Mouse (Mus musculus) CH12.LX (cell line): Measurements from ENCODE around the gene Cyp2w1. TPM values are rescaled to one million over a fixed set of nuclear protein-coding genes. Genes with fewer than 3 reads are reported as not detected.

ENCODE experiments used
- DNase-seq: peaks from one replicate; pipeline ENCODE4 v3.0.0-alpha.2; 2013; ENCODE audit errors: extremely low read depth
- H3K27ac ChIP-seq: 2 replicates; pipeline ENCODE4 v1.5.1; 2012; ENCODE audit warnings: low read depth, mild to moderate bottlenecking, control low read depth, moderate library complexity; ENCODE audit not compliant: insufficient read depth
- H3K27me3 ChIP-seq: replicated peaks from 2 replicates; pipeline ENCODE3; 2012; ENCODE audit warnings: inconsistent platforms
- H3K36me3 ChIP-seq, 2 experiments: replicated peaks in 1 of 2; 2 replicates each; pipeline versions ENCODE3 to v1.6.1; 2012; ENCODE audit warnings: inconsistent platforms in 1 of 2, low read length in 1 of 2, mild to moderate bottlenecking in 1 of 2, mixed read lengths in 1 of 2, moderate library complexity in 1 of 2; ENCODE audit not compliant: control insufficient read depth in 1 of 2, insufficient read depth in 1 of 2
- H3K4me1 ChIP-seq, 2 experiments: 2 replicates each; pipeline ENCODE4 v1.6.1; 2012; ENCODE audit warnings: inconsistent platforms in 1 of 2, moderate library complexity in 1 of 2; ENCODE audit not compliant: insufficient read depth in 2 of 2, control insufficient read depth in 1 of 2
- H3K4me2 ChIP-seq: 2 replicates; pipeline ENCODE4 v1.6.1; 2012; ENCODE audit warnings: low read depth, mild to moderate bottlenecking, control low read depth; ENCODE audit not compliant: poor library complexity, insufficient read depth, severe bottlenecking
- H3K4me3 ChIP-seq, 3 experiments: fragments of 150-350 bp in 1 of 3; sonication (generic) in 1 of 3; replicated peaks in 1 of 3; 2 replicates each; pipeline versions ENCODE3 to v1.5.1; 2011 to 2012; ENCODE audit warnings: low read depth in 2 of 3, low read length in 2 of 3, mild to moderate bottlenecking in 2 of 3, moderate library complexity in 2 of 3, control low read depth in 1 of 3, improper control_type of control experiment in 1 of 3, inconsistent platforms in 1 of 3, mixed read lengths in 1 of 3; ENCODE audit not compliant: poor library complexity in 1 of 3
- H3K79me2 ChIP-seq: replicated peaks from 2 replicates; pipeline ENCODE4 v1.6.1; 2012; ENCODE audit warnings: mild to moderate bottlenecking, moderate library complexity; ENCODE audit not compliant: control insufficient read depth, poor library complexity, insufficient read depth, severe bottlenecking; ENCODE audit errors: extremely low read depth
- H3K9ac ChIP-seq: 2 replicates; pipeline ENCODE4 v1.6.1; 2012; ENCODE audit warnings: low read depth, mild to moderate bottlenecking, control low read depth, moderate library complexity; ENCODE audit not compliant: insufficient read depth
- H3K9me3 ChIP-seq: replicated peaks from 2 replicates; pipeline ENCODE3; 2012; ENCODE audit warnings: low read length, inconsistent platforms, mixed read lengths
- BHLHE40 ChIP-seq: IDR thresholded peaks from 2 replicates; pipeline ENCODE4 v1.6.1; 2011; ENCODE audit warnings: mild to moderate bottlenecking, low read depth, low read length, improper control_type of control experiment
- CTCF ChIP-seq, 2 experiments: IDR thresholded peaks in 1 of 2; conservative IDR thresholded peaks in 1 of 2; 2 replicates each; pipeline ENCODE4 v1.5.1; 2011 to 2012; ENCODE audit warnings: low read depth in 2 of 2, low read length in 2 of 2, improper control_type of control experiment in 1 of 2, inconsistent platforms in 1 of 2, mild to moderate bottlenecking in 1 of 2, moderate library complexity in 1 of 2
- ELF1 ChIP-seq: IDR thresholded peaks from 2 replicates; pipeline ENCODE4 v1.6.1; 2014; ENCODE audit warnings: low read depth, mild to moderate bottlenecking, inconsistent platforms, low read length, improper control_type of control experiment
- ETS1 ChIP-seq: conservative IDR thresholded peaks from 2 replicates; pipeline ENCODE4 v1.6.1; 2012; ENCODE audit warnings: low read depth, mild to moderate bottlenecking, inconsistent platforms, low read length, improper control_type of control experiment, moderate library complexity
- GABPA ChIP-seq: IDR thresholded peaks from 2 replicates; pipeline ENCODE4 v1.6.1; 2012; ENCODE audit warnings: low read depth, low read length, improper control_type of control experiment, inconsistent platforms; ENCODE audit not compliant: insufficient replicate concordance
- JUN ChIP-seq: IDR thresholded peaks from 2 replicates; pipeline ENCODE4 v1.6.1; 2011; ENCODE audit warnings: low read depth, mild to moderate bottlenecking, low read length, improper control_type of control experiment, moderate library complexity; ENCODE audit not compliant: insufficient read depth
- MAFK ChIP-seq: IDR thresholded peaks from 2 replicates; pipeline ENCODE4 v1.6.1; 2011; ENCODE audit warnings: low read length, improper control_type of control experiment; ENCODE audit not compliant: insufficient replicate concordance
- MAX ChIP-seq: IDR thresholded peaks from 2 replicates; pipeline ENCODE4 v1.6.1; 2011; ENCODE audit warnings: low read length, improper control_type of control experiment
- MYC ChIP-seq: IDR thresholded peaks from 2 replicates; pipeline ENCODE4 v1.6.1; 2011; ENCODE audit warnings: low read depth, mild to moderate bottlenecking, improper control_type of control experiment, low read length
- NELFE ChIP-seq: IDR thresholded peaks from 2 replicates; pipeline ENCODE4 v1.6.1; 2011; ENCODE audit warnings: low read depth, low read length, improper control_type of control experiment
- PAX5 ChIP-seq: IDR thresholded peaks from 2 replicates; pipeline ENCODE4 v1.6.1; 2012; ENCODE audit warnings: low read length, inconsistent platforms, mixed read lengths
- POLR2A ChIP-seq: IDR thresholded peaks from 2 replicates; pipeline ENCODE4 v1.6.1; 2011; ENCODE audit warnings: low read depth, mild to moderate bottlenecking, improper control_type of control experiment, low read length
- RAD21 ChIP-seq: IDR thresholded peaks from 2 replicates; pipeline ENCODE4 v1.6.1; 2011; ENCODE audit warnings: low read depth, mild to moderate bottlenecking, low read length, improper control_type of control experiment, moderate library complexity
- SMC3 ChIP-seq: IDR thresholded peaks from 2 replicates; pipeline ENCODE4 v1.6.1; 2011; ENCODE audit warnings: low read depth, low read length, improper control_type of control experiment
- TBP ChIP-seq: conservative IDR thresholded peaks from 2 replicates; pipeline ENCODE4 v1.6.1; 2011; ENCODE audit warnings: low read depth, low read length, improper control_type of control experiment
- TCF12 ChIP-seq: IDR thresholded peaks from 2 replicates; pipeline ENCODE4 v1.6.1; 2014; ENCODE audit warnings: low read depth, mild to moderate bottlenecking, inconsistent platforms, low read length, improper control_type of control experiment
- ZKSCAN1 ChIP-seq: IDR thresholded peaks from 2 replicates; pipeline ENCODE4 v1.6.1; 2012; ENCODE audit warnings: low read depth, inconsistent platforms, low read length, improper control_type of control experiment, borderline replicate concordance
- dilution Hi-C: fragments of 300-500 bp; cut with MboI; formaldehyde crosslinking; loops from 2 replicates; pipeline ENCODE4 v1.14.3; 2020; ENCODE audit warnings: low sequenced_read_pairs; ENCODE audit not compliant: extremely low pct_unique_long_range_greater_than_20kb, extremely low pct_ligation_motif_present
- in situ Hi-C: fragments of 300-500 bp; cut with MboI; formaldehyde crosslinking; loops from 3 replicates; pipeline ENCODE4 v1.14.3; 2019; ENCODE audit warnings: low sequenced_read_pairs, low pct_ligation_motif_present, low pct_unique_long_range_greater_than_20kb, mixed read lengths
- polyA plus RNA-seq: library from polyadenylated mRNA; unstranded; fragments of >175 nt; gene quantifications from 2 replicates; pipeline ENCODE4 v1.2.1, GENCODE M21; 2012; ENCODE audit warnings: low read depth; ENCODE audit not compliant: insufficient read length
- total RNA-seq, 2 experiments: library from RNA; depleted of rRNA; stranded (reverse); fragments of 300-350 nt in 1 of 2; fragments of >200 nt in 1 of 2; gene quantifications; 2 replicates each; pipeline ENCODE4 v1.2.3; 2012 to 2014

Gene Cyp2w1
- total and polyA plus RNA-seq, 3 experiments: not detected

DNA sequence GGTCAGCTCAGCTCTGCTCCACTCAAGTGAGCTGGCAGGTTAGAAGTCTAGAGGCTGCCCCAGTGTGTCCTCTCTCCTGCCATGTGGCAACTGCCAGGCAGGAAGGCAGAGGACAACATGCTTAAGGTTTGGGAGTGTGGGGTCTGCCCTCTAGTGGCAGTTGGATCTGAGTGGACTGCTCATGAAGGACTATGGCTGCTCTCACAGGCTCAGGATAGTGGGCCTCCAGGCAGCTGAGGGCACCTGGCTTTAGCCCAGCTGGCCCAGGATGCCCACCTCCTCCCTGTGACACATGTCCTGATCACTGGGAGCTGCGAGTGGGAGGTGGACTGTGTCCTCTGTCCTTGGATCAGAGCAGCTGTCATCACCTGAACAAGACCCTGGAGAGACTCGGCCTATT is 6.2 kb downstream of the Cyp2w1 start:
- Histone ChIP-seq H3K4me3 (no peak overlapping the region), H3K9ac (no peak overlapping the region), H3K9me3 (no peaks in the 10 kb centered on the region), H3K27me3 (no peaks in the 10 kb centered on the region), H3K4me1 (no peaks in the 10 kb centered on the region), H3K27ac (no peak overlapping the region), H3K79me2 (no peaks in the 10 kb centered on the region), H3K36me3 (peaks cover 13 to 63% of the 10 kb centered on the region in 2 experiments), H3K4me2 (no peak overlapping the region)
- peak; percentile 44 for TF ChIP-seq RAD21
- peak; percentile 23 to 70; a peak in 2 of 4 replicates for TF ChIP-seq CTCF (conservative IDR thresholded peaks at IDR 0.05 in 1 of 2, IDR thresholded peaks at IDR 0.05 in 1 of 2; ENCODE audit: low read depth in 2 of 2, low read length in 2 of 2)
- TF ChIP-seq MAX: 0 out of 2 replicates have a peak, but pooled peaks have one; percentile 38
- peak; percentile 45; the same call in 1 of the 2 replicates for TF ChIP-seq MYC
- TF ChIP-seq SMC3: peak; percentile 53
- no peak for TF ChIP-seq ELF1
- TF ChIP-seq POLR2A: no peak
- in situ Hi-C loops (loop anchor here (25.0 kb wide), 1 partner anchor 104 kb away; the partner anchor contains the start of gene 3110082I17Rik), dilution Hi-C loops (no loop called here)
- DNase-seq: peak; percentile 41

DNA sequence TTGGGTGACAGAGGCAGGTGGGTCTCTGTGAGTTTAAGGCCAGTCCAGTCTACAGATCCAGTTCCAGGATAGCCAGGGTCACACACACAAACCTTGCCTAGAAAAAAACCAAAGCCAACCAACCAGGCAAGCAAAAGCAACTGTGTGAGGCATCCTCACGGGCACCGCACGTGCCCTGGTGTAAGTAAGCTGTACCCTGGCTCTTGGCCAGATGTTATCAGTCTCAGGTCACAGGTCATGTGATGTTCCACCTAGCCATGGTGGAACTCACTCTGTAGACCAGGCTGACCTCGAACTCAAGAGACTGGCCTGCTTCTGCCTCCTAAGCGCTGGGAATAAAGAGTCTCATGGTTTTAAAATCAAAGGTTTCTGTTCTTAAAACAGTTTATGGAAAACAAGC is 6.8 kb downstream of the Cyp2w1 start:
- no peak overlapping the region for H3K4me2 ChIP-seq
- H3K36me3 ChIP-seq: peaks cover 15 to 67% of the 10 kb centered on the region in 2 experiments
- no peaks in the 10 kb centered on the region for H3K27me3 ChIP-seq
- in situ Hi-C loops (loop anchor here (25.0 kb wide), 1 partner anchor 103 kb away; the partner anchor contains the start of gene 3110082I17Rik), dilution Hi-C loops (no loop called here)
- peaks cover 0 to under 1% of the 10 kb centered on the region in 2 experiments; a peak in 1 of 4 replicates for H3K4me1 ChIP-seq
- no peak overlapping the region for H3K4me3 ChIP-seq
- DNase-seq: no peak
- TF ChIP-seq PAX5 (no peak), GABPA (no peak), JUN (no peak), NELFE (no peak), TCF12 (no peak), ZKSCAN1 (no peak), MAFK (no peak), BHLHE40 (no peak), TBP (no peak), ETS1 (no peak)
- no peak overlapping the region for H3K9ac ChIP-seq
- no peaks in the 10 kb centered on the region for H3K9me3 ChIP-seq
- no peaks in the 10 kb centered on the region for H3K79me2 ChIP-seq
- no peak overlapping the region for H3K27ac ChIP-seq
